Mouse (Mus musculus): Measurements from ENCODE around the gene A530064D06Rik. TPM values are rescaled to one million over a fixed set of nuclear protein-coding genes. Genes with fewer than 3 reads are reported as not detected.

Gene A530064D06Rik
- total and polyA plus RNA-seq, 2 experiments from 2014 or later = not detected

DNA sequence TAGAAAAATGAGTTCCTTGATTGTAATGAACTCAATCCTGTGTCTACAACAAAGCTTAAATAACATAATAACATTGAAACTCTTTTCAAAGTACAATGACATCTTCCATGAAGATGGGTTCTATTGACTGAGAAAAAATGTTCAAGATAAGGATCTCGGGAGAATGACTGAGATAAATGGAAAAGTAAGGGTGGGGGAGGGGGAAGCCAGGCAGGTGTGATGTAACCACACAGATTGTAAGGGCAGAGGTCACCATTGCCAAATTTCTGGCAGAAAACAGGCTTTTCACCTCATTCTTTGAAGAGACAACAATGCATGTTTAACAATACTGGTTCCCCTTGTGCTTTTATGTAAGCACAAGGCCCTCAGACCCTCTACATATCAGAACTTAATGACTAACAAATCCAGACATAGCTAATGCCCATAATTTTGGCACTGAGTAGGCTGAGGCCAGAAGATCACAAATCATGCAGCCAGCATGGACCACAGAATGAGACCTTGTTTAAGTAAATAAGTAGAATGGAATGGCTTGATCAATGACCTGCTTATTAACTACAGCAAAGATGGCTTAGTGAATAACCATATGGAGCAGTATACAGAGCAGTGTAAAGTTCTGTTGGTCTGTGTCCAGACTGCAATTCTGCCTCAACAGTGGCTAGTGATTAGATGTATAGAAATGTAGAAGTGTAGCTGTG, 9.5 kb downstream of the A530064D06Rik start:
- ATAC-seq (no peak), DNase-seq (no peak)
- 72% methylated on average over 1 of the region's 1 CpGs for WGBS
- Histone ChIP-seq H3K4me2 (ENCODE audit: low read depth) (no peak overlapping the region), H3K4me1 (ENCODE audit: insufficient read depth) (no peaks in the 10 kb centered on the region), H3K36me3 (ENCODE audit: insufficient read depth) (no peaks in the 10 kb centered on the region), H3K9ac (no peak overlapping the region), H3K4me3 (ENCODE audit: low read depth, low read length) (no peak overlapping the region), H3K27me3 (ENCODE audit: insufficient read depth, low read length) (no peaks in the 10 kb centered on the region), H3K27ac (ENCODE audit: low read depth, low read length) (no peak overlapping the region), H3K9me3 (ENCODE audit: low read length) (no peaks in the 10 kb centered on the region)
- no peak for TF ChIP-seq CTCF (IDR thresholded peaks at IDR 0.05; ENCODE audit: low read depth)

DNA sequence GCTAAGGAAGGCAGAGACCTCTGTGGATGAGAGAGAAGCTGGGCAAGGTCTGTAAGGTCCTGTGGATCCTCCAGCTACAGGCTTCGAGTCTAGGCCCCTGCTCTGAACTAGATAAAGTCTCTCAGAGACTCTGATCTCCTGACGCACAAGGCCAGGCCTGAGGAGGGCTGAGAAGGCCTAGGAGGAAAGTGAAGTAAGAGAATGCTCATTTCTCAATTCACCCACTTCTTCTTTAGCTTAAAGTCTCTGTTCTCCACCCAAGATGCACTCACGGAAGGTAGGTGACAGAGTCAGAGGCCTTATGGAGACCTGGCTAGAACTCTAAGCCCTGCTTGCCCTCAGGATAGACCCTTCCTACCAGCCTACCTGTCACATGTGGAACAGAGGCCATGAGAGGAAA, 21.0 kb downstream of the A530064D06Rik start, which contains the start of gene 9830107B12Rik:
Gene 9830107B12Rik (minus strand): TSS at position 149 of the 400 bp plus-strand sequence.
- Histone ChIP-seq H3K27ac (ENCODE audit: low read depth, low read length) (no peak within 1 kb of the TSS), H3K9ac (no peak within 1 kb of the TSS), H3K4me2 (ENCODE audit: low read depth) (no peak within 1 kb of the TSS), H3K27me3 (ENCODE audit: insufficient read depth, low read length) (no peaks in the 10 kb centered on the region), H3K9me3 (ENCODE audit: low read length) (no peaks in the 10 kb centered on the region), H3K4me3 (ENCODE audit: low read depth, low read length) (no peak within 1 kb of the TSS), H3K4me1 (ENCODE audit: insufficient read depth) (no peaks in the 10 kb centered on the region), H3K36me3 (ENCODE audit: insufficient read depth) (no peaks in the 10 kb centered on the region)
- no peak for DNase-seq
- TF ChIP-seq CTCF (IDR thresholded peaks at IDR 0.05; ENCODE audit: low read depth) = no peak
- ATAC-seq = no peak
- 77% methylated on average over 3 of the region's 3 CpGs for WGBS

DNA sequence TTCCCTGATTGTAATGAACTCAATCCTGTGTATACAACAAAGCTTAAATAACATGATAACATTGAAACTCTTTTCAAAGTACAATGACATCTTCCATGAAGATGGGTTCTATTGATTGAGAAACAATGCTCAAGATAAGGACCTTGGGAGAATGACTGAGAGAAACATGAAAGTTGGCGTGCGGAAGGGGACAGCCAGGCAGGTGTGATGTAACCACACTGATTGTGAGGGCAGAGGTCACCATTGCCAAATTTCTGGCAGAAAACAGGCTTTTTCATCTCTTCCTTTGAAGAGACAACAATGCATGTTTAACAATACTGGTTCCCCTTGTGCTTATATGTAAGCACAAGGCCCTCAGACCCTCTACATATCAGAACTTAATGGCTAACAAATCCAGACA, 34.3 kb downstream of the A530064D06Rik start:
- ATAC-seq = no peak
- no peaks in the 10 kb centered on the region for H3K27me3 ChIP-seq (ENCODE audit: insufficient read depth, low read length)
- H3K27ac ChIP-seq (ENCODE audit: low read depth, low read length) = no peak overlapping the region
- H3K36me3 ChIP-seq (ENCODE audit: insufficient read depth) = no peaks in the 10 kb centered on the region
- no peak overlapping the region for H3K4me3 ChIP-seq (ENCODE audit: low read depth, low read length)
- no peaks in the 10 kb centered on the region for H3K4me1 ChIP-seq (ENCODE audit: insufficient read depth)
- WGBS = 87% methylated on average over 2 of the region's 2 CpGs
- TF ChIP-seq CTCF (IDR thresholded peaks at IDR 0.05; ENCODE audit: low read depth) = no peak
- H3K4me2 ChIP-seq (ENCODE audit: low read depth) = no peak overlapping the region
- H3K9ac ChIP-seq = no peak overlapping the region
- DNase-seq = no peak
- no peaks in the 10 kb centered on the region for H3K9me3 ChIP-seq (ENCODE audit: low read length)

DNA sequence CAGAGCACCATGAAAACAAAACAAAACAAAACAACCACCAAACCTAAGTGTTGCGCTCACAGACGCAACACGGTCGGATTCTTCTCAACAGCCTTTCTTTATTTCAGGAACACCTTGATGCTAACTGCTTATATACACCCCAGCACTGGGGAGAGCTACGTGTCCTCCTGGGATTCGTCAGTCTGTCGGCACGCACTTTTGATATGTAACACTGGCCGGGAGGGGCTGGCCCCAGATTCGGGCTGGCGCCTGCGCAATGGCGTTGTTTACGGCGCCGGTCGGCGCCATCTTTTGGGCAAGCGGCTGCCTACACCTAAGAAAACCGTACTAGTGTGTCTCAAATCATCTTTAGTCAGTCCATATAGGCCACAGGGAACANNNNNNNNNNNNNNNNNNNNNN, 46.6 kb downstream of the A530064D06Rik start:
- no peak overlapping the region for H3K4me3 ChIP-seq (ENCODE audit: low read depth, low read length)
- ATAC-seq (no peak), DNase-seq (no peak)
- no peaks in the 10 kb centered on the region for H3K4me1 ChIP-seq (ENCODE audit: insufficient read depth)
- no peaks in the 10 kb centered on the region for H3K36me3 ChIP-seq (ENCODE audit: insufficient read depth)
- no peak overlapping the region for H3K9ac ChIP-seq
- TF ChIP-seq CTCF (IDR thresholded peaks at IDR 0.05; ENCODE audit: low read depth) = no peak
- no peak overlapping the region for H3K4me2 ChIP-seq (ENCODE audit: low read depth)
- H3K27me3 ChIP-seq (ENCODE audit: insufficient read depth, low read length) = no peaks in the 10 kb centered on the region
- 93% methylated on average over 20 of the region's 20 CpGs for WGBS
- H3K27ac ChIP-seq (ENCODE audit: low read depth, low read length) = no peak overlapping the region
- no peaks in the 10 kb centered on the region for H3K9me3 ChIP-seq (ENCODE audit: low read length)

DNA sequence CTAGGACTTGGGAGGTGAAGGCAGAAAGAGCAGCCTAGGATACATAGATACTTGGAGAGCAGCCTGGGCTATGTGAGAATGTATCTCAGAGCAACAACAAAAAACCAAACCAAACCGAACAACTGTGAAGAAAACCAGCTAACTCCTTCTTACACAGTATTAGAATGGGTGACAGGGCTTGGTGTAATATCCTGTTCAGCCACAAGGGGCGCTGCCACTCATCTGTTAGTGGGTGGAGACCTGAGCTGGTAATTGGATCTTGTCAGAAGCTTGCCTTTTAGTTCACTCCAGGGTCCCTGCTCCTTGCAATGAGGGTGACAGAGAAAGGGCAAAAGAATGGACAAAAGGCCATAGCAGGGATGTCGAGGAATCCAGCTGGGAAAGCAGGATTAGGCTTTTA, 47.4 kb downstream of the A530064D06Rik start:
- ATAC-seq = peak; percentile 68
- no peaks in the 10 kb centered on the region for H3K9me3 ChIP-seq (ENCODE audit: low read length)
- H3K9ac ChIP-seq = no peak overlapping the region
- no peaks in the 10 kb centered on the region for H3K36me3 ChIP-seq (ENCODE audit: insufficient read depth)
- no peaks in the 10 kb centered on the region for H3K27me3 ChIP-seq (ENCODE audit: insufficient read depth, low read length)
- no peaks in the 10 kb centered on the region for H3K4me1 ChIP-seq (ENCODE audit: insufficient read depth)
- peak; percentile 81 for DNase-seq
- TF ChIP-seq CTCF (IDR thresholded peaks at IDR 0.05; ENCODE audit: low read depth) = peak; percentile 90
- no peak overlapping the region for H3K4me2 ChIP-seq (ENCODE audit: low read depth)
- WGBS = 25% methylated on average over 3 of the region's 3 CpGs
- no peak overlapping the region for H3K4me3 ChIP-seq (ENCODE audit: low read depth, low read length)
- no peak overlapping the region for H3K27ac ChIP-seq (ENCODE audit: low read depth, low read length)

DNA sequence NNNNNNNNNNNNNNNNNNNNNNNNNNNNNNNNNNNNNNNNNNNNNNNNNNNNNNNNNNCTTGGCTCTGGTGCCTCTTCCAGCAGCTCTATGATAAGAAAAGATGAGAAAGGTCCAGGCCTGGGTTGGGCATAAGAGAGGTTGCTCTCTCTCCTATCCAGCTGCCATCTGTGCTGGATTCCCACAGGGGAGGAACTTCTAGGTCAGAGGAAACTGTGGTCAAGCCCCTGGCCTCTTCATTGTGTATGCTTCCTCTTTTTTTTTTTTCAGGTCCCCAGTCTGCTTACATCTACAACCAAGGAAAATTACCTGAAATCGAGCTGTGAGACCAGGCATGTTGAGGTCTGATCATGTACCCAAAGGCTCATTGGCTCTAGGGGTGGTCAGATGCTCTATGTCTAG, 48.5 kb downstream of the A530064D06Rik start:
- H3K4me3 ChIP-seq (ENCODE audit: low read depth, low read length) = no peak overlapping the region
- no peaks in the 10 kb centered on the region for H3K4me1 ChIP-seq (ENCODE audit: insufficient read depth)
- no peaks in the 10 kb centered on the region for H3K36me3 ChIP-seq (ENCODE audit: insufficient read depth)
- H3K9ac ChIP-seq = no peak overlapping the region
- no peak for ATAC-seq
- no peaks in the 10 kb centered on the region for H3K27me3 ChIP-seq (ENCODE audit: insufficient read depth, low read length)
- 61% methylated on average over 1 of the region's 1 CpGs for WGBS
- no peaks in the 10 kb centered on the region for H3K9me3 ChIP-seq (ENCODE audit: low read length)
- no peak for TF ChIP-seq CTCF (IDR thresholded peaks at IDR 0.05; ENCODE audit: low read depth)
- no peak overlapping the region for H3K27ac ChIP-seq (ENCODE audit: low read depth, low read length)
- no peak for DNase-seq
- H3K4me2 ChIP-seq (ENCODE audit: low read depth) = no peak overlapping the region

DNA sequence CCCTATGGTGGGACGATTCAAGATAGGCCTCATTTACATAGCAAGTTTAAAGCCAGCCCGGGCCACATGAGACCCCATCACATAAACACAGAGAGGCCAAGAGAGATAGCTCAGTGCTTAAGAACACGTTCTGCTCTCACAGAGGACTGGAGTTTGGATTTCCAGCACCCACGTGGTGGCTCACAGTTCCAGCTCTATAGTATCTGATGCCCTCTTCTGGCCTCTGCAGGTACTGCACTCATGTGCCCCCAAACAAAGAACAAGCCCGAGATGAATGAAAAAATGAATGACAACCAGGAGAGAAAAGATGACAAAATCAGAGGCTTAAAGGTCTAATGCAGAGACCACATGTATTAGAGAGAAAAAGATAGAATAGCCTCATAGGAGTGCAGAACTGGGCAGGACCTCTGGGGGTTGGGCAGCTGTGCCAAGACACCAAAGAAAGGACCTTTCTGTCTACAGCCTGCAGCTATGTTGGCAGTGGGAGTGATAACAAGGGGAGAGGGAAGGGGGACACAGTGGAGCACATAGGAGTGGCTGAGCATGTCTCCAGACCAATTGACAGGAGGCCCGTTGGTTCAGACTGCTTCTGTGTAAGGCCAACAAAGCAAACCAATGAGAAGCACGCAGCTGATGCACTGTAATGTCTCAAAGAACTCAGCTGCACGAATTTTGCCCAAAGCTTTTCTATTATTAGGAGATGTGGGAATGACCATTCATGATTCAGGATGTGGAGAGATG, 56.4 kb downstream of the A530064D06Rik start:
- peak; percentile 60 for ATAC-seq

More for the DNA sequence above, 56.4 kb downstream of the A530064D06Rik start:
- H3K27ac ChIP-seq (ENCODE audit: low read depth, low read length) = no peak overlapping the region
- no peaks in the 10 kb centered on the region for H3K4me1 ChIP-seq (ENCODE audit: insufficient read depth)
- no peak for DNase-seq
- WGBS = 40% methylated on average over 8 of the region's 8 CpGs
- H3K9me3 ChIP-seq (ENCODE audit: low read length) = no peaks in the 10 kb centered on the region
- H3K36me3 ChIP-seq (ENCODE audit: insufficient read depth) = no peaks in the 10 kb centered on the region
- TF ChIP-seq CTCF (IDR thresholded peaks at IDR 0.05; ENCODE audit: low read depth) = peak; percentile 64
- no peaks in the 10 kb centered on the region for H3K27me3 ChIP-seq (ENCODE audit: insufficient read depth, low read length)
- no peak overlapping the region for H3K4me3 ChIP-seq (ENCODE audit: low read depth, low read length)
- no peak overlapping the region for H3K4me2 ChIP-seq (ENCODE audit: low read depth)
- no peak overlapping the region for H3K9ac ChIP-seq
